Mouse (Mus musculus) E14TG2a.4 (cell line): ENCODE results near the gene Gm3435.
"Not testable (repeated sequence)": the region's sequence is repeated elsewhere in the genome, so short reads cannot be mapped to it uniquely, and the experiment has no call there.

ENCODE experiments used
- CTCF ChIP-seq: conservative IDR thresholded peaks from 2 replicates; pipeline ENCODE4 v1.5.1; 2014; ENCODE audit warnings: low read length
- NANOG ChIP-seq: IDR thresholded peaks from 2 replicates; pipeline ENCODE4 v1.6.1; 2014; ENCODE audit warnings: borderline replicate concordance, low read length, mixed read lengths
- POU5F1 ChIP-seq: IDR thresholded peaks from 2 replicates; pipeline ENCODE4 v1.6.1; 2014; ENCODE audit warnings: low read length, borderline replicate concordance

DNA sequence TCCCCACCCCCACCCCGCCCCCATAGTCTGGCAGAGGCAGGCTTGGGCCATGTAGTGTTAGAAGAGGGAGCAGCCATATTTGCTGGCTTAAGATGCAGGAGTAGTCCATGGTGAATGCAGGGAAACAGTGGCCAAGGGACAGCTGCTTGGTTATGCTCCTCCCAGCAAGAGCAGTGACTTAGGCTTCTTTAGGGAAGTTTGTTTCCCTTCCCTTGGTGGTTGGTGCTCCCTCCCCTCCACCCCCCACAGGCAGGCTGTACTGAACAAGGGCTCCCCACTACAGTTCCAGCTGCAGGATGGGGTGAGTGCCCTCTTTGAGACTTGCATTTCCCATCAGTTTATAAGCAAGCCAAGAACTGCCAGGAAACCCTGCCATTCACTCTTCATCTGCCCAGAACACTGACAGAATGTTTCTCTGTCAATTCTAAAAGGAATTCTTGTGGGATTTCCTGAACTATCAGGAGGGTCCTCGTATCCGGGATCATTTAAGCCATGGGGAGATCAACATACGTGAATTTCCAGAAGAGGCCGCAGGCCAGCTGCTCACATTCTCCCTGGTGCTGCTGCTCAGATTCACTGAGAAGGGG lies 19.8 kb upstream of the Gm3435 start:
- TF ChIP-seq CTCF, POU5F1, NANOG: not testable (repeated sequence)
